Mouse (Mus musculus): Measurements from ENCODE around the gene Cse1l. TPM values are rescaled to one million over a fixed set of nuclear protein-coding genes. Genes with fewer than 3 reads are reported as not detected.

Cse1l gene
- polyA plus RNA-seq, 1 experiment from 2014 or later: 120 TPM

DNA sequence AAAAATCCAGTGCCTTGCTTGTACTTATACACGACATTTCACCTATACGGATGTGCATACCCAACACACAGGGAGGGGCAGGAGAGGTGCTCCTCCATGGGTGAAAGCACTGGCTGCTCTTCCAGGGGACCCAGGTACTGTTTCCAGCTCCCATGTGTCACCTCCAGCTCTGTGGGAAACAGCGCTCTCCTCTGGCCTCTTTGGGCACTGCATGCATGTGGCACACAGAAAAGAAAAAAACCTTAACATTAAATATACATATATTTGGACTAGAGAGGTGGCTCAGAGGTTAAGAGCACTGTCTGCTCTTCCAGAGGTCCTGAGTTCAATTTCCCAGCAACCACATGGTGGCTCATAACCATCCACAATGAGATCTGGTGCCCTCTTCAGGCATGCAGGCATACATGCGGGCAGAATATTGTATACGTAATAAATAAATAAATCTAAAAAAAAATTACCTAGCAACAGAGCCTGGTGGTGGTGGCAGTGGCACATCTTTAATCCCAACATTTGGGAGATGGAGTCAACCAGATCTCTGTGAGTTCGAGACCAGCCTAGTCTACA lies 2.0 kb upstream of the Cse1l start:
- H3K27me3 ChIP-seq: no peaks in the 10 kb centered on the region
- 93% methylated on average over 6 of the region's 6 CpGs for WGBS
- H3K9ac ChIP-seq: no peak overlapping the region
- H3K27ac ChIP-seq: no peak overlapping the region
- H3K4me2 ChIP-seq: no peak overlapping the region
- H3K9me3 ChIP-seq: no peaks in the 10 kb centered on the region
- H3K36me3 ChIP-seq: no peaks in the 10 kb centered on the region
- no peak for ATAC-seq (ENCODE audit: insufficient number of reproducible peaks, insufficient read depth, low FRiP score, low TSS enrichment, low read depth)
- peaks cover 14% of the 10 kb centered on the region for H3K4me1 ChIP-seq
- H3K4me3 ChIP-seq: no peak overlapping the region

DNA sequence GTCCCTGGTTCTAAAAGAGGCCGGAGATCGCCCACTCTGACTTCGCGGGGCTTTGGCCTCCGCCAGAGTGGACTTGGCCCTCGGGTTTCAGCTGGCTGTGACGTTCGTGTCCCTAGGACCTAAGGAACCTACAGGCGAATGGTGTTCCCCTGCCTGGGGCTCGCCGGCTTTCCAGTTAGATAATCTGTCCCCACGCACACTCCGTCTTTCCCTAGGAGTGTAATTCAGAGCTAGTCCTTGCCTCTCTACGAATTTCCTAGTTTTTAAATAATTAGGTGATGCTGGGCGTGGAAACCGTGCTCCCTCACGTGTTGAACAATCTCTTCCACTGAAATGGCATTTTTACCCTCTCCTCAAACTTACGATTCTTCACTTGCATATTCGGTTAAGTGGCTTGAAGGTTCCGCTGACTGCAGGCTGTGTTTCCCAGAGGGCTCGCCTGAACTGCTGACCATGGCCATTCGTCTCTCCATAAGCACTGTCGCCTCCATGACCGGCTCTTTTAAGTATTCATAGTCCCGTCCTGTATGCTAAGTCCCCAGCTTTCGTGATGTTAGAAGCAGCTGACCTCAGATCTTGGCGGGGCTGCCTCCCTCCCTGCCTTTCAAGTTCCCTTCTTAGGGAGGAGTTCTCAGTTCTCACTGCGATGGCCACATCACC lies 813 bp downstream of the Cse1l start:
- H3K4me1 ChIP-seq: peaks cover 14% of the 10 kb centered on the region
- H3K4me2 ChIP-seq: peak overlapping the region; percentile 91
- H3K4me3 ChIP-seq: peak overlapping the region; percentile 76
- peaks cover 11% of the 10 kb centered on the region for H3K36me3 ChIP-seq
- peak overlapping the region; percentile 92 for H3K9ac ChIP-seq
- H3K27me3 ChIP-seq: no peaks in the 10 kb centered on the region
- under 1% methylated on average over 28 of the region's 28 CpGs for WGBS
- no peaks in the 10 kb centered on the region for H3K9me3 ChIP-seq
- H3K27ac ChIP-seq: peak overlapping the region; percentile 99
- ATAC-seq (ENCODE audit: insufficient number of reproducible peaks, insufficient read depth, low FRiP score, low TSS enrichment, low read depth): no peak; the same call in 1 of the 2 replicates

DNA sequence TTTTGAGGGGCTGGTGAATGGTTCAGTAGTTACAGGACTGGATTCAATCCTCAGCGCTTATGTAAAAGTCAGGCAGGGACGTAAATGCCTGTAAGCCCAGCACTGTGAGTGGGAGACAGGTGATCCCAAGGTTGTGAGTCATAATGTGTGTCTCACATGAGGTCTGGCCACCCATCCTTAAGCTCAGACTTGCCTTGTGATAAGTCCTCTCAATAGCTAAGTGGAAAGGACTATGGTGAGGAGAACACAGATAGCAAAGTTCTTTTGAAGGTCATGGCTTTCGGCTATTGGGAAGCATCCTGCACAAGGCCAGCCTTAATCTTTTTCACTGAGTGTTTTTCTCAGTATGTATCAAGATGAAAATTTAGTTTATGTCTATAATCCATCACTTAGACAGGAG lies 3.9 kb downstream of the Cse1l start:
- H3K27ac ChIP-seq: no peak overlapping the region
- H3K4me2 ChIP-seq: no peak overlapping the region
- no peaks in the 10 kb centered on the region for H3K9me3 ChIP-seq
- H3K27me3 ChIP-seq: no peaks in the 10 kb centered on the region
- peaks cover 14% of the 10 kb centered on the region for H3K4me1 ChIP-seq
- no peak for ATAC-seq (ENCODE audit: insufficient number of reproducible peaks, insufficient read depth, low FRiP score, low TSS enrichment, low read depth)
- no peak overlapping the region for H3K9ac ChIP-seq
- H3K36me3 ChIP-seq: peaks cover 11% of the 10 kb centered on the region
- WGBS: 100% methylated on average over 3 of the region's 3 CpGs
- no peak overlapping the region for H3K4me3 ChIP-seq

DNA sequence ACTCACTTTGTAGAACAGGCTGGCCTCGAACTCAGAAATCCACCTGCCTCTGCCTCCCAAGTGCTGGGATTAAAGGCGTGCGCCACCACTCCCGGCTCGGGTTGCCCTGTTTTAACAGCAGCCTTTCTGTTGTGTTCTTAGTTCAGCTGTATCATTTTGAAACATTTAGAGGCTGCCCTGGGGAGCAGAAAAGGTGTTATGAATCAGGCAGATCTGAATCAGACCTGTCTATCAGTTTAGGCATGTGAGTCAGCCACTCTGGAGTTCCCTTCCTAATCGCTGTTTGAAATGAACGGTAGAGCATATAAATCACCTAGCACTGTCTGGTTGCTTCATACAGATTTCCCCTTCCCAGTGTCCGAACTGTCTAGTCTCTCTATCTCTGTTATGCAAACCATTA lies 4.7 kb downstream of the Cse1l start:
- H3K9me3 ChIP-seq: no peaks in the 10 kb centered on the region
- no peak overlapping the region for H3K9ac ChIP-seq
- no peak overlapping the region for H3K27ac ChIP-seq
- no peak overlapping the region for H3K4me3 ChIP-seq
- H3K4me2 ChIP-seq: no peak overlapping the region
- WGBS: 94% methylated on average over 8 of the region's 8 CpGs
- H3K27me3 ChIP-seq: no peaks in the 10 kb centered on the region
- ATAC-seq (ENCODE audit: insufficient number of reproducible peaks, insufficient read depth, low FRiP score, low TSS enrichment, low read depth): no peak
- H3K36me3 ChIP-seq: peaks cover 11% of the 10 kb centered on the region
- H3K4me1 ChIP-seq: peaks cover 10% of the 10 kb centered on the region

DNA sequence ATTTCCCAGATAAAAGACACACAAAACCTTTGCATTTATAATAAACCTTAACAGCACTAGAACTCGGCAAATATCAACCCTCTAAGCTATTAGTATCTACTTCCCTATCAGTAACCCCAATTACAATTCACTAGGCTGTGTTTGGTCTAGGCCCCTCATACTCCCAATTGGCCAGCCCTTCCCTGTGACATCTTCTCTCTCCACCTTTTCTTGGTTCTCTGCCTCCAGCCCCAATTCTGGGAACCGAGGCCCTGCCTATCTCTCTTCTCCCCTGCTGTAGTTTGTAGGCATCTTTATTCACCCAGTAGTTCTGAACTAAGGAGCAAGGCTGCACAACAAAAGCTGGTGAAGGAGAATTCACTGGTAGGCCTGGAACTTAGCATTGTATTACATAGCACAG lies 18.1 kb downstream of the Cse1l start:
- ATAC-seq (ENCODE audit: insufficient number of reproducible peaks, insufficient read depth, low FRiP score, low TSS enrichment, low read depth): no peak
- Histone ChIP-seq H3K9ac (no peak overlapping the region), H3K27ac (no peak overlapping the region), H3K4me1 (no peaks in the 10 kb centered on the region), H3K9me3 (no peaks in the 10 kb centered on the region), H3K4me2 (no peak overlapping the region), H3K4me3 (no peak overlapping the region), H3K36me3 (peaks cover 77% of the 10 kb centered on the region), H3K27me3 (no peaks in the 10 kb centered on the region)
- 92% methylated on average over 2 of the region's 2 CpGs for WGBS

DNA sequence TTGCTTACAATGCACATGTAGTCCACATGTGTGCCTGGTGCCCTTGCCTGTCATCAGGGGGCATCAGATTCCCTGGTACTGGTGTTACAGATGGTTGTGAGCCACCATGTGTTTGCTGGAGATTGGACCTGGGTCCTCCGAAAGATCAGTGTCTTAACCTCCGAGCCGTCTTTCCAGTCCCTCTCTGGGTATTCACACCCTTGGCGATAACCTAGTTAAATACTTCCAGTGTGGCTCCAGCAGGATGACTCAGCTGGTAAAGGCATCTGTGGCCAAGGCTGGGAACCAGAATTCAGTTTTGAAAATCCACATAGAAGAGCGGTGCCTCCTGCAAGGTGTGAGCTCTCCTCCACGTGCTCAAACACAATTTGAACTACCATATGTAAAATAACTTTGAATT lies 28.1 kb downstream of the Cse1l start:
- Histone ChIP-seq H3K9ac (no peak overlapping the region), H3K36me3 (peaks cover 90% of the 10 kb centered on the region)
- WGBS: 92% methylated on average over 6 of the region's 6 CpGs

DNA sequence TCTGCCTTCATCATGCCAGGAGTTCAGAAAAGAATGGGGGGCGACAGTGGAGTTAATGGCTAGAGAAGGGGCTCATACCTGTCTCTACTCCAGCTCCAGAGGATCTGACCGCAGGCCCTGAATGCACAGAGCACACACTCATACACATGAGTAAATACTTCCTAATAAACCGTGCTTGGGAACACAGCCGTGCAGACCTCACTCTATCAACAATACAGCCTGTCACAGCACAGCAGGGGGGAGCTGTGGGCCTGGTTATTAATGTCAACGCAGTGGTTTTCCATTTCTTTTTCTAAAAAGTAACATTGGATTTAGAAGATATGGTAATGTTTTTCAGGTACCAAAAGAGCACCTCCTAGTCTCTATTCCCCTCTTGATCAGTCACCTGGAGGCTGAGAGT lies 28.6 kb downstream of the Cse1l start:
- ATAC-seq (ENCODE audit: insufficient number of reproducible peaks, insufficient read depth, low FRiP score, low TSS enrichment, low read depth): no peak
- 93% methylated on average over 5 of the region's 5 CpGs for WGBS
- H3K4me3 ChIP-seq: no peak overlapping the region
- no peaks in the 10 kb centered on the region for H3K4me1 ChIP-seq
- H3K27ac ChIP-seq: no peak overlapping the region
- no peak overlapping the region for H3K4me2 ChIP-seq
- H3K27me3 ChIP-seq: no peaks in the 10 kb centered on the region
- H3K9ac ChIP-seq: no peak overlapping the region
- peaks cover 90% of the 10 kb centered on the region for H3K36me3 ChIP-seq
- H3K9me3 ChIP-seq: no peaks in the 10 kb centered on the region

More for the DNA sequence above, 28.1 kb downstream of the Cse1l start:
- no peak overlapping the region for H3K4me3 ChIP-seq
- H3K9me3 ChIP-seq: no peaks in the 10 kb centered on the region
- no peak for ATAC-seq (ENCODE audit: insufficient number of reproducible peaks, insufficient read depth, low FRiP score, low TSS enrichment, low read depth)
- no peaks in the 10 kb centered on the region for H3K4me1 ChIP-seq
- H3K4me2 ChIP-seq: no peak overlapping the region
- H3K27me3 ChIP-seq: no peaks in the 10 kb centered on the region
- H3K27ac ChIP-seq: no peak overlapping the region

DNA sequence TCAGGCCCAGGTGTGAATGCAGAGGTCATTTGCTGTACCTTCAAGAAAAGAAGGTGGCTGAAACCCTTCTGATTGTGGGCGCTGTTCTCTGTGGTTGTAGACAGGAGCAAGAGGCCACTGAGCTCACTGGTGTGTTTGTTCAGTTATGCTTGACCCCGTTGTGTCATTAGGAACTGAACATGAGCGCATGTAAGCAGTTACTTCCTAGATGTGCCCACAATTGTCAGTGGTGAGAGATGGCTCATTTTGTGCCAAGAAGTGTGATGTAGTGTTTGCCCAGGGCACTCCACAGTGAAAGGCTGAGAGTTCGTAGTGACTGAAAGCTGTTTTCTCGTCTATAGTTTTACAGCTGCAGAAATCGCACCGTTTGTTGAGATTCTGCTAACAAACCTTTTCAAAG lies 29.7 kb downstream of the Cse1l start:
- Histone ChIP-seq H3K4me2 (no peak overlapping the region), H3K4me1 (no peaks in the 10 kb centered on the region), H3K9ac (no peak overlapping the region), H3K27ac (no peak overlapping the region), H3K27me3 (no peaks in the 10 kb centered on the region), H3K9me3 (no peaks in the 10 kb centered on the region), H3K36me3 (peaks cover 89% of the 10 kb centered on the region), H3K4me3 (no peak overlapping the region)
- ATAC-seq (ENCODE audit: insufficient number of reproducible peaks, insufficient read depth, low FRiP score, low TSS enrichment, low read depth): no peak
- 93% methylated on average over 7 of the region's 7 CpGs for WGBS

DNA sequence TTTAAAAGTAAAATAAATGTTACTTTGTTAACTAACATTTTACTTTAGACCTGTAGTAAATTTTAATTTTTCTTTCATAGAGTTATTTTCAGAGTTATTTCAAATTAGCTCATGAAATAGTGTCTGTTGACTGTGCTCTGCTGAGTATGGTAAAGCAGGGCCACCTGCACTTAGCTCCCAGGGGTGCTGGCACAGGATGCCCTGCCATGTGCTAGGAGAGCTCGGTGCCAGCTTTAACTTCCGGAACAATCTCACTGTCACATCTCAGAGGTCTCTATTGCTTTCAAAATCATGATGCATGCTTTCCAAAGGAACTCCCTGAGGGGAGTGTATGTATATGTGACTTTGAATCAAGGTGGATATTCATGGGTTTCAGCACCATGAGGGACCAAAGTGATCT lies 30.3 kb downstream of the Cse1l start:
- Histone ChIP-seq H3K9me3 (no peaks in the 10 kb centered on the region), H3K27ac (no peak overlapping the region), H3K4me3 (no peak overlapping the region), H3K9ac (no peak overlapping the region), H3K4me1 (no peaks in the 10 kb centered on the region), H3K36me3 (peaks cover 89% of the 10 kb centered on the region), H3K27me3 (no peaks in the 10 kb centered on the region), H3K4me2 (no peak overlapping the region)
- 86% methylated on average over 2 of the region's 2 CpGs for WGBS
- no peak for ATAC-seq (ENCODE audit: insufficient number of reproducible peaks, insufficient read depth, low FRiP score, low TSS enrichment, low read depth)

DNA sequence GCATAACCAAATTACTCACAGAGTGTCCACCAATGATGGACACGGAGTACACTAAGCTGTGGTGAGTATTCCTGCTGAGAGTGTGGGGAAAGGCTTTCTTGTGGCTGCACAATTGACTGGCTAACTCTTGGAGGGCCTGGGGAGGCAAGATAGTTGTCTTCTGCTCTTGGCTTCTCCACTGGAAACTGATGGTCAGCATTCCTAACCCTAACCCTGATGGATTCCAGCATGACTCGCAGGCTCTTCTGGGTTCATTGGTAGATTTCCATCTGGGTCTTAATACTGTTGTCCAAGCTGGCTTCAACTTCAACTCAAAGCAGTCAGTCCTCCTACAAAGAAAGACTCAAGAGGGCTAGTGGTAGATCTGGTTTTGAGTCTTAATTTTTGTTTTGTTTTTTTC lies 37.3 kb downstream of the Cse1l start:
- H3K9me3 ChIP-seq: no peaks in the 10 kb centered on the region
- peaks cover 87% of the 10 kb centered on the region for H3K36me3 ChIP-seq
- ATAC-seq (ENCODE audit: insufficient number of reproducible peaks, insufficient read depth, low FRiP score, low TSS enrichment, low read depth): no peak
- H3K4me1 ChIP-seq: no peaks in the 10 kb centered on the region
- H3K4me3 ChIP-seq: no peak overlapping the region
- no peak overlapping the region for H3K4me2 ChIP-seq
- 88% methylated on average over 2 of the region's 2 CpGs for WGBS
- no peaks in the 10 kb centered on the region for H3K27me3 ChIP-seq
- no peak overlapping the region for H3K9ac ChIP-seq
- H3K27ac ChIP-seq: no peak overlapping the region

DNA sequence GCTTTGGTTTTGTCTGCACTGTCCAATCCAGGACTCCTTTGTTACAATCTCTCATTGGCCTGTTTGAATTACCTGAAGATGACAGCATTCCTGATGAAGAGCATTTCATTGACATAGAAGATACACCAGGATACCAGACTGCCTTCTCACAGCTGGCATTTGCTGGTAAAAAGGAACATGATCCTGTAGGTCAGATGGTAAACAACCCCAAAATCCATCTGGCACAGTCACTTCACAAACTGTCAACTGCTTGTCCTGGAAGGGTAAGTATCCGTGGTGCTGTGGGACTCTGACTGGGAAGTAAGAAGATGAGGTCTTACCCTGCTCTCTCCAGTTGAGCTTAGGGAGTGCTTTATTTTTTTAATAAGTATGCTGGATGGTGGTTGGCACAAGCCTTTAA lies 38.5 kb downstream of the Cse1l start:
- Histone ChIP-seq H3K9ac (no peak overlapping the region), H3K4me3 (no peak overlapping the region), H3K36me3 (peaks cover 87% of the 10 kb centered on the region), H3K4me1 (no peaks in the 10 kb centered on the region), H3K9me3 (no peaks in the 10 kb centered on the region), H3K27me3 (no peaks in the 10 kb centered on the region), H3K27ac (no peak overlapping the region), H3K4me2 (no peak overlapping the region)
- WGBS: 72% methylated on average over 1 of the region's 1 CpGs
- ATAC-seq (ENCODE audit: insufficient number of reproducible peaks, insufficient read depth, low FRiP score, low TSS enrichment, low read depth): no peak

DNA sequence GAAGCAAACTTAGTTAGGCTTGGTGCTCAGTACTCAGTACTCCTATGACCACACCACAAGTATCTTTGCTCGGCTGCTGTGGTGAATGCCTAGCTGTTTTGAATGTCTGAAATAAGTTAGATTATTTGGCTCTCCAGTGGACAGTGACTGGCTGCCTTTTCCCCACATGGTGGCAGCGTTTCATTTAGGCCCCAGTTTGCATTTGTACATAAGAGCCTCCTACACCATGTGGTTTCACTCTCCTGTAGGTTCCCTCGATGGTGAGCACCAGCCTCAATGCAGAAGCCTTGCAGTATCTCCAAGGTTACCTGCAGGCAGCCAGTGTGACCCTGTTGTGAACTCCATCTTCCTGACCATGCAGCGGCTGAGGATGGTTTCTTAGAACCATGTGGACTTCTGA lies 39.6 kb downstream of the Cse1l start:
- H3K27ac ChIP-seq: no peak overlapping the region
- H3K27me3 ChIP-seq: no peaks in the 10 kb centered on the region
- 49% methylated on average over 4 of the region's 4 CpGs for WGBS
- H3K4me3 ChIP-seq: no peak overlapping the region
- no peak overlapping the region for H3K9ac ChIP-seq
- no peaks in the 10 kb centered on the region for H3K9me3 ChIP-seq
- peaks cover 90% of the 10 kb centered on the region for H3K36me3 ChIP-seq
- no peak overlapping the region for H3K4me2 ChIP-seq
- ATAC-seq (ENCODE audit: insufficient number of reproducible peaks, insufficient read depth, low FRiP score, low TSS enrichment, low read depth): peak; percentile 26; the same call in 1 of the 2 replicates
- H3K4me1 ChIP-seq: no peaks in the 10 kb centered on the region
